Mouse (Mus musculus) left cerebral cortex, postnatal 36 days (tissue): ENCODE measurements at regions not wholly inside any gene's neighbourhood (a gene's known extent, or its start where the extent isn't known, plus 50 kb on each side); places are given as distances from the start of the nearest gene placed in this dataset.

Source experiments
- DNase-seq, 2 experiments: peaks; one replicate each; pipeline ENCODE4 v3.0.0; 2021 to 2022; ENCODE audit warnings: low spot score in 2 of 2, mixed read lengths in 1 of 2
- intact Hi-C: fragments of 180-260 bp; cut with DNase I; formaldehyde crosslinking; loops from one replicate; pipeline ENCODE4 v1.15.1; 2025

DNA sequence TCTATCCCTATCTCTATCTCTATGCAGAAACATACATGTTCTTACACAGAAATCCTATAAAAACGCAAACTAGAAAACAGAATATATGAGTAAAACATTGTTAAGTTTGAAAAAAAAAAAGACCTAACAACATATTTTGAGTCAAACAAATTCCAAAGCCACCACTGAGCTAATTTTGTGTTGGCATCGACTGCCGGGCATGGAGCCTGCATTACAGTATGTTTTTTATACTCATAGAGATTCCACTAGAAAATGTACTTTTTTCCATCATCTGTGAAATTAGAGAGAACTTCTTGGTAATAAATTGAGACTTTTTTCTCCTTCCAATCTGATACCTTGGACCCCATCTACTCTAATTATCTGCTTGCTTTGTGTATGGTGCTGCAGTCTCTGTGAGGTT, 1638.2 kb downstream of the Olfm4 start:
- intact Hi-C loops = no loop called here
- DNase-seq = peak; percentile 10 to 11
